Comparison of ENCODE assay signal across 8 mouse cellular contexts in genomic region chr17:80004345-80005239, GRCm38 (mm10). TPM values are rescaled to one million over a fixed set of nuclear protein-coding genes. Genes with fewer than 3 reads are reported as not detected.
DNase-seq lines count a peak whose midpoint lies in the region; ATAC-seq and TF ChIP-seq lines count a peak whose summit lies in the region.

No protein-coding gene starts in this region.

- no peak overlapping the region for H3K4me3 ChIP-seq in gastrocnemius, adult 2 months
- H3K4me3 ChIP-seq in liver, postnatal 0 days (ENCODE audit: low read depth, low read length) = no peak overlapping the region

- peak; percentile 22 to 30 for DNase-seq in urinary bladder, adult 18-20 months (ENCODE audit: low spot score in 2 of 2)
- DNase-seq in urinary bladder, adult 2 months (ENCODE audit: low spot score) = no peak
- peak; percentile 21 for DNase-seq in cerebellum, adult 8-10 months
- peak; percentile 88 for DNase-seq in gastrocnemius, adult 2 months
- peak; percentile 60 to 80 for DNase-seq in kidney, adult 8-10 months
- peak; percentile 90 for DNase-seq in liver, postnatal 0 days
- peak; percentile 54 for DNase-seq in right cerebral cortex, adult 18-20 months
- peak; percentile 82 for DNase-seq in urinary bladder, postnatal 14 days (ENCODE audit: low spot score)

- no peak overlapping the region for H3K9ac ChIP-seq in liver, postnatal 0 days (replicated peaks)

- H3K4me1 ChIP-seq in liver, postnatal 0 days (ENCODE audit: insufficient read depth) = peaks cover 9% of the 10 kb centered on the region

- WGBS in liver, postnatal 0 days (ENCODE audit: insufficient replicate concordance) = 28% methylated on average over 17 of the region's 17 CpGs

- no peak for TF ChIP-seq EP300 in liver, postnatal 0 days (IDR thresholded peaks at IDR 0.05; ENCODE audit: low read depth)

- peak overlapping the region; percentile 28; the same call in 1 of the 2 replicates for H3K27ac ChIP-seq in gastrocnemius, adult 2 months
- H3K27ac ChIP-seq in liver, postnatal 0 days (ENCODE audit: low read depth) = no peak overlapping the region

- ATAC-seq in liver, postnatal 0 days = peak; percentile 84

- no peaks in the 10 kb centered on the region for H3K27me3 ChIP-seq in liver, postnatal 0 days (ENCODE audit: insufficient read depth, low read length)

- intact Hi-C loops in gastrocnemius, adult 2 months (cut with DNase I) = loop anchor here (5.0 kb wide), 1 partner anchor 142 kb away; no protein-coding TSS in a partner anchor

- 0 out of 2 replicates have a peak, but pooled peaks cover 2% of the 10 kb centered on the region for H3K9me3 ChIP-seq in liver, postnatal 0 days (ENCODE audit: low read length)

- peak overlapping the region; percentile 41 for H3K4me2 ChIP-seq in liver, postnatal 0 days (ENCODE audit: low read depth, low read length)

- H3K36me3 ChIP-seq in liver, postnatal 0 days (replicated peaks; ENCODE audit: insufficient read depth, low read length) = no peaks in the 10 kb centered on the region

- peak; percentile 52 for TF ChIP-seq CTCF in gastrocnemius, adult 2 months (IDR thresholded peaks at IDR 0.05)
- peak; percentile 82 for TF ChIP-seq CTCF in liver, postnatal 0 days (IDR thresholded peaks at IDR 0.05; ENCODE audit: low read depth)

RNA-seq across cellular contexts. Expression of gene Hnrnpll, which starts 57.5 kb away (rescaled TPM):
- 34.7 and 39.7 TPM in 2 replicates for polyA plus RNA-seq in urinary bladder, adult 2 months (2012; rRNA removed)
- 10 to 100 TPM; 16.4 to 18.7 TPM for total RNA-seq in gastrocnemius, adult 2 months (2021)
- polyA plus RNA-seq in liver, postnatal 0 days (2015; fragmentation: Nextera tagmentation; extraction: Ambion mirVana) = 13.4 and 14.9 TPM in 2 replicates
